Mouse (Mus musculus) lung, postnatal 0 days (tissue): ENCODE data around the gene Gm13272. TPM values are rescaled to one million over a fixed set of nuclear protein-coding genes. Genes with fewer than 3 reads are reported as not detected.
"Not testable (repeated sequence)": the region's sequence is repeated elsewhere in the genome, so short reads cannot be mapped to it uniquely, and the experiment has no call there.

Source experiments
- ATAC-seq: fragments of 200-750 bp; cut with Nextera tagmentation; 2 replicates; pipeline ENCODE4 v1.8.0; 2017; ENCODE audit warnings: moderate library complexity
- DNase-seq: peaks from one replicate; pipeline ENCODE4 v3.0.0-alpha.2; 2016; ENCODE audit warnings: low spot score
- H3K27ac ChIP-seq: fragments of 300-500 bp; sonication (generic); 2 replicates; pipeline ENCODE4 v1.5.1; 2014; ENCODE audit warnings: antibody characterized with exemption, mild to moderate bottlenecking, low read length, mixed read lengths
- H3K27me3 ChIP-seq: fragments of 300-500 bp; sonication (generic); replicated peaks from 2 replicates; pipeline ENCODE4 v1.6.1; 2014; ENCODE audit warnings: low read length, mixed read lengths; ENCODE audit not compliant: insufficient read depth
- H3K36me3 ChIP-seq: fragments of 300-500 bp; sonication (generic); 2 replicates; pipeline ENCODE4 v1.6.1; 2014; ENCODE audit warnings: low read length, mixed read lengths; ENCODE audit not compliant: insufficient read depth
- H3K4me1 ChIP-seq: fragments of 300-500 bp; sonication (generic); 2 replicates; pipeline ENCODE4 v1.6.1; 2014; ENCODE audit warnings: antibody characterized with exemption, low read depth, low read length, mixed read lengths; ENCODE audit not compliant: insufficient read depth
- H3K4me2 ChIP-seq: fragments of 300-500 bp; sonication (generic); replicated peaks from 2 replicates; pipeline ENCODE4 v1.6.1; 2014; ENCODE audit warnings: low read depth, mild to moderate bottlenecking, low read length, moderate library complexity, mixed read lengths
- H3K4me3 ChIP-seq: fragments of 300-500 bp; sonication (generic); 2 replicates; pipeline ENCODE4 v1.5.1; 2014; ENCODE audit warnings: low read depth, low read length
- H3K9ac ChIP-seq: fragments of 300-500 bp; sonication (generic); replicated peaks from 2 replicates; pipeline ENCODE4 v1.6.1; 2014; ENCODE audit warnings: low read depth, mild to moderate bottlenecking
- H3K9me3 ChIP-seq: fragments of 300-500 bp; sonication (generic); 2 replicates; pipeline ENCODE4 v1.6.1; 2016; ENCODE audit warnings: low read length, mixed read lengths
- CTCF ChIP-seq: IDR thresholded peaks from 2 replicates; pipeline ENCODE4 v1.5.1; 2016; ENCODE audit warnings: antibody characterized with exemption, mild to moderate bottlenecking
- WGBS: fragments of 180-500 bp; shearing (Covaris S2); extraction: QIAGEN DNeasy Blood & Tissue Kit; methylation state at CpG from one replicate; pipeline ENCODE4 v1.1.7; 2014; 5-methylcytosine and 5-hydroxymethylcytosine counted together
- polyA plus RNA-seq: library from polyadenylated mRNA; unstranded; fragments of >200 nt; fragmentation: Nextera tagmentation; extraction: Ambion mirVana; gene quantifications from 2 replicates; pipeline ENCODE4 v1.2.1, GENCODE M21; 2015

Gm13272 gene
- polyA plus RNA-seq, 1 experiment from 2014 or later: not detected

GRCm38 (mm10) chr4:88763384-88764018 is 16.1 kb upstream of the Gm13272 start:
- not testable (repeated sequence) for H3K9me3 ChIP-seq, H3K27ac ChIP-seq, H3K27me3 ChIP-seq, H3K9ac ChIP-seq, H3K36me3 ChIP-seq, H3K4me1 ChIP-seq
- Histone ChIP-seq H3K4me3 (peak overlapping the region; percentile 8; the same call in 1 of the 2 replicates), H3K4me2 (0 out of 2 replicates have a peak overlapping the region, but pooled peaks have one; percentile 17)
- DNase-seq (peak; percentile 92), ATAC-seq (peak; percentile 47; the same call in 1 of the 2 replicates)
- TF ChIP-seq CTCF: peak; percentile 70
- 5% methylated on average over 21 of the region's 42 CpGs for whole genome bisulfite sequencing

- not testable (repeated sequence) for H3K27me3 ChIP-seq, H3K4me3 ChIP-seq, H3K36me3 ChIP-seq, H3K9me3 ChIP-seq, H3K4me2 ChIP-seq, H3K9ac ChIP-seq, H3K27ac ChIP-seq, ATAC-seq, DNase-seq, H3K4me1 ChIP-seq
- WGBS: no CpG with 5 or more reads among the region's 32 CpGs
These were observed 6.1 kb upstream of the Gm13272 start, which contains the start of gene Gm13290 for GRCm38 (mm10) chr4:88773534-88773933. Gm13290 (plus strand) TSS chr4:88773834.

DNA sequence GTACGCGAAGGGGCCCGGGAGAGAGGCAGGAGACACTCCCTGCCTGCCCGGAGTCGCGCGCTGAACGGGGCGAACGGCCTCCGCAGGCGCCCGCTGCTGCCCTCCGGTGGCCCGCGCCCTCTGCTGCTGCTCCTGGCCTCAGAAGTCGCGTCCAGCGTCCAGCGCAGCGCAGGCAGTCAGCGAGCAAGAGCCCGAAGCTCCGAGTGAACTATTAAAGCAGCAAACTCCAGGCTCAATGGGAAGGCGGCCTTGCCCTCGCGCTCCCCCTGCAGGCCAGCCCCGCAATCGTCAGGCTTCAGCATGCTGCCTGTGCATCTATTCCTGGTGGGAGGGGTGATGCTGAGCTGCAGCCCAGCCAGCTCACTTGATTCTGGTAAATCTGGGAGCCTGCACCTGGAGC is 3.0 kb upstream of the Gm13272 start, which contains the start of gene Gm13289:
Gene Gm13289, plus strand, starts transcription at position 301 of the 400 bp plus-strand sequence.
- not testable (repeated sequence) for H3K4me2 ChIP-seq, H3K9ac ChIP-seq, H3K27ac ChIP-seq, H3K27me3 ChIP-seq, H3K9me3 ChIP-seq, H3K4me1 ChIP-seq, DNase-seq, H3K36me3 ChIP-seq, H3K4me3 ChIP-seq, ATAC-seq
- WGBS: no CpG with 5 or more reads among the region's 29 CpGs

GRCm38 (mm10) chr4:88780320-88780719 is 670 bp downstream of the Gm13272 start:
- ATAC-seq, H3K27me3 ChIP-seq, DNase-seq, H3K27ac ChIP-seq, H3K36me3 ChIP-seq, H3K4me2 ChIP-seq, H3K9me3 ChIP-seq, H3K9ac ChIP-seq, H3K4me3 ChIP-seq, H3K4me1 ChIP-seq: not testable (repeated sequence)
- 50% methylated on average over 15 of the region's 18 CpGs for WGBS

- DNase-seq, H3K36me3 ChIP-seq, ATAC-seq, H3K4me3 ChIP-seq, H3K27ac ChIP-seq, H3K9ac ChIP-seq, H3K27me3 ChIP-seq, H3K9me3 ChIP-seq, H3K4me1 ChIP-seq: not testable (repeated sequence)
- WGBS: 14% methylated on average over 3 of the region's 7 CpGs
- 0 out of 2 replicates have a peak within 1 kb of the TSS, but pooled peaks have one; percentile 28 for H3K4me2 ChIP-seq
These were observed 2.2 kb downstream of the Gm13272 start, which contains the start of gene Ifnz for GRCm38 (mm10) chr4:88781831-88782230. Ifnz (plus strand) TSS chr4:88782131.

- not testable (repeated sequence) for DNase-seq, H3K4me3 ChIP-seq
These were observed 2.7 kb downstream of the Gm13272 start for GRCm38 (mm10) chr4:88782335-88782734.

DNA sequence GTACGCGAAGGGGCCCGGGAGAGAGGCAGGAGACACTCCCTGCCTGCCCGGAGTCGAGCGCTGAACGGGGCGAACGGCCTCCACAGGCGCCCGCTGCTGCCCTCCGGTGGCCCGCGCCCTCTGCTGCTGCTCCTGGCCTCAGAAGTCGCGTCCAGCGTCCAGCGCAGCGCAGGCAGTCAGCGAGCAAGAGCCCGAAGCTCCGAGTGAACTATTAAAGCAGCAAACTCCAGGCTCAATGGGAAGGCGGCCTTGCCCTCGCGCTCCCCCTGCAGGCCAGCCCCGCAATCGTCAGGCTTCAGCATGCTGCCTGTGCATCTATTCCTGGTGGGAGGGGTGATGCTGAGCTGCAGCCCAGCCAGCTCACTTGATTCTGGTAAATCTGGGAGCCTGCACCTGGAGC is 5.8 kb downstream of the Gm13272 start, which contains the start of gene Gm13276:
Gene Gm13276, plus strand, starts transcription at position 301 of the 400 bp plus-strand sequence.
- H3K27me3 ChIP-seq, H3K4me1 ChIP-seq, H3K4me2 ChIP-seq, H3K9ac ChIP-seq, DNase-seq, H3K9me3 ChIP-seq, H3K4me3 ChIP-seq, H3K27ac ChIP-seq, H3K36me3 ChIP-seq, ATAC-seq: not testable (repeated sequence)
- WGBS: no CpG with 5 or more reads among the region's 27 CpGs

More at GRCm38 (mm10) chr4:88782335-88782734, 2.7 kb downstream of the Gm13272 start:
- H3K9ac ChIP-seq, H3K27me3 ChIP-seq, H3K4me1 ChIP-seq, H3K36me3 ChIP-seq, H3K27ac ChIP-seq, H3K9me3 ChIP-seq, ATAC-seq: not testable (repeated sequence)
- H3K4me2 ChIP-seq: 0 out of 2 replicates have a peak overlapping the region, but pooled peaks have one; percentile 28
- WGBS: 2% methylated on average over 10 of the region's 31 CpGs
- TF ChIP-seq CTCF: peak; percentile 26; the same call in 1 of the 2 replicates
